Mouse (Mus musculus) brain, embryonic 14.5 days (tissue): ENCODE measurements at regions not wholly inside any gene's neighbourhood (a gene's known extent, or its start where the extent isn't known, plus 50 kb on each side); places are given as distances from the start of the nearest gene placed in this dataset.

Source experiments
- DNase-seq: peaks from one replicate; pipeline ENCODE4 v3.0.0-alpha.2; 2011; ENCODE audit warnings: low read depth
- CTCF ChIP-seq: fragments of 200-500 bp; IDR thresholded peaks from 2 replicates; pipeline ENCODE4 v1.5.1; 2012; ENCODE audit warnings: inconsistent platforms, mild to moderate bottlenecking, moderate library complexity, borderline replicate concordance; ENCODE audit not compliant: insufficient read depth, insufficient read length; ENCODE audit errors: extremely low read depth
- POLR2A ChIP-seq: fragments of 200-500 bp; IDR thresholded peaks from 2 replicates; pipeline ENCODE4 v1.6.1; 2012; ENCODE audit warnings: mild to moderate bottlenecking, inconsistent platforms, borderline replicate concordance; ENCODE audit not compliant: poor library complexity, insufficient read depth, insufficient read length, severe bottlenecking; ENCODE audit errors: extremely low read depth

DNA sequence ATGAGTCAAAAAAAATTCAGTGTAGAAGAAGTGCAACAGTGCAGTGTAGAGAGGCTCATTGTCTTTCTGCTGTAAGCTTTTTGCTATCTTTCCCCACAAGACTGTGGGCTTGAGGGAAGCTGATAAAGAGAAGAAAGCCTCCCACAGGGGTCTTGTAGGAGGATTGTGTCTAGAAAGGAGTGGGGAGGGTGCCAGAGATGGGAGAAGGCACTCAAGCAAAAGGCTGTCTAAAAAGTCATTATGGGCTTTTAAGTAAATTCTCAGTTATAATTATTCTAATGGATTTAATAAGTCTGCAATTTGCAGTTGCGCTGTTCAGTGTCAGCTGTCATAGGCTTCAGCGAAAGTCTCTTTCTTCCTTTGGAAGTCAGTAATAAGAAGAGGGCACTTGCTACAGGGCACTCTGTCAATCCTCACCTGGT lies 917.0 kb upstream of the Lrrc6 start:
- DNase-seq: peak; percentile 74
- TF ChIP-seq POLR2A: no peak
- TF ChIP-seq CTCF: no peak

DNA sequence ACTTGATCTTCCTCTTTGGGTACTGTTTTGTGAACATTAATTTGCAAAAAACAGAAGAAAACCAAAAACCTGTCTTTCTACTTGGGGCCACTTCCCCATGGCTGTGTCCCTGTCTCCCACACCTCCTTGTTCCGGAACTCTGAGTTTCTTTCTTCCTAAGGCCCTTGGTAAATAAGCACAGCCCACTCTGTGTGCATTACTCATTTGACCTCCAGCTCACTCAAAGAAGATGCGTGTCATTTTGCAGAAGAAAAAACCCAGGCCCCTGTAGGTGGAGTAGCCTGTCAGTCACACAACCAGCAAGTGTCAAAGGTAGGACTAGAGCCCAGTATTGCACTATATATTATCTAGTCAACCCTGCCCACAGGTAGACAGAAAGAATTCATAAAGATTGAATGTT lies 915.1 kb upstream of the Lrrc6 start:
- TF ChIP-seq POLR2A: no peak
- DNase-seq: no peak

DNA sequence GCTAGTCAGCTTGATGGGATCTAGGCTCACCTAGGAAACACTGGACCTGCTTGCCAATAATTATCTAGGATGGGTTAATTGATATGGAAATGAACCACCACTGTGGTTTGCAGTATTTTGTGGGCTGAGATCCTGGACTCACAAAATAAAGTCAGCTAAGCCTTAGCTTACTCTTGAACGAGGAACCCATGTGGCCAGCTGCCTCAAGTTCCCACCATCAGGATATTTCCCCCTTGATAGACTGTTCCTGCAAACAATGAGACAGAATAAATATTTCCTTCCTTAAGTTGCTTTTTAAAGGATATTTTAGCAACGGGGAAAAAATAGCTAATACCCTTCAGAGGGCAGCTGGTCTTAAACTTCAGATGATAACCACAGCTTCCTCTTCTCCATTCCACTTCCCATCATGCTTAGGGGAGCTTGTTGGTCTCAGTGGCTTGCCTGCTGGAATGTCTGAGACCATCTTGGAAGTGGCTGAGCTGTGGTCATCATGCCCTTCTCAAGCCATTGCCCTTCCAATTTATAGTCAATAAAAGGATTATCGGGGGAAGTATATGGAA lies 913.7 kb upstream of the Lrrc6 start:
- no peak for DNase-seq
- TF ChIP-seq CTCF (no peak), POLR2A (no peak)

DNA sequence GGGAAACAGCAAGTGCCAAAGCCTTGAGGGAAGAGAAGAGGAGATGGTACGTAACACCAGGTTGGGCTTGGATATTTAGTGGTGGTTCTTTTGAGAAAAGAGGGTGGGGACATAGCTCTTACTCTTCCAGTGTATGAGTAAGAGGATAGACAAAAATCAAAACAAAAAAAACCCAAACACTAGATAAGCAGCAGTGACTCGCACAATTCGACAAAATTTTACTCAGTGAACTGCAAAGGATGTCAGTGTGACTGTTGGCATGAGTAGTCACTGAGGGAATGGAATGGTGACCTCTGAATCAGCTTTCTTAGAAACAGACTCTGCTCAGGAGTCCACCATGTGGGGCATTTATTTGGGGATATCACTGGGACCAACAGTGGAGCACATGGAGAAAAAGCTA lies 912.9 kb upstream of the Lrrc6 start:
- no peak for DNase-seq
- no peak for TF ChIP-seq POLR2A
- no peak for TF ChIP-seq CTCF

DNA sequence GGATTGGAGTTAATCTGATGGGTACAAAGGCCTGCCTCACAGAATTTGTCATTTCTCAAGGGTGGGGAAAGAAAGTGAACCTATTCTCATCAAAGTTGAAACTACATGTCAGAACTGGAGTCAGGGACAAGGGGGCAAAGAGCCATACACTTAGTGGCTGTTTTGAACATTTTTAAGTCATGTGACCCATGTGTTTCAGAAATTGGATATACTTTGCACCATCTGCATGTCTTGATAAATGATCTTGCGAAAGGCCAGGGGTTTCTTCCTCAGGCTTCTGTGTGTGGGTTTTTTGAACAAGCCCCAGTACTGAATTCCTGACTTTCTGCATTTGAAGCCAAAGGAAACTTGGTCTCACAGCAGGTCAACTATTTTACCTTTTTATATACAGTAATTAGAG lies 911.7 kb upstream of the Lrrc6 start:
- no peak for TF ChIP-seq CTCF
- TF ChIP-seq POLR2A: no peak
- no peak for DNase-seq

DNA sequence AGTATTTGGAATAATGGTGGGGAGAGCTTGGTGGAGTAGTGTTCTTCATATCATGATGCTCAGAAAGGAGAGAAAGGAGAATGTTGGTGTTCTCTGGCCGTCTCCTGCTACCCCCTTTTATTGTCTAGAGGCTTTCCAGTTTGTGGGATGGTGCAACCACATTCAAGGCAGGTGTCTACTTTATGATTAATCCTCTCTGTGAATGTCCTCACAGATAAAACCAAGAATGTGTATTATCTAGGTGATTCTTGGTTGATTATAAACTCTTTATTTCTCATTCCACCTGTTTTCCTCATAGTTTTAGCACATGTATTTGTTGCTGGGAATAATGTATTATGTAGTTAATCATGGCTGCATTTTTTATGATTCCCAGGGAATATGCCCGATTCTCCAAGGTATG lies 910.9 kb upstream of the Lrrc6 start:
- DNase-seq: no peak
- TF ChIP-seq POLR2A: no peak
- TF ChIP-seq CTCF: no peak

DNA sequence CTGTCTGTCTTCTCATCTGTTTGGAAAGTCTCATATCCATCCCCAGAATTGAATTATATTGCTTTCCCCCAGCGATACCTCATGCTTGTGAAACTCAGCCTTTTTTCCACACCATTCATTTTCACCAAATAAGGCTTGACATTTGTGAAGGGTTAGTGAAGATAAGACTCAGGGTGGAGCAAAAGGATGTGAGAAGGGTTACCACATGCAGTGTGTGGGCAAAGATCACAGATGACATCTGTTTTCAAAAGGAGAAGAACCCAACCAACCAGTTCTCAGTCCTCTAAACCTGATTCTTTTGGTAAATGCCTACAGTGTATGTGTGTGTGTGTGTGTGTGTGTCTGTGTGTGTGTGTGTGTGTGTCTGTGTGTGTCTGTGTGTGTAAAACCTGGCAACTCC lies 909.3 kb upstream of the Lrrc6 start:
- DNase-seq: no peak
- TF ChIP-seq POLR2A (no peak), CTCF (no peak)

DNA sequence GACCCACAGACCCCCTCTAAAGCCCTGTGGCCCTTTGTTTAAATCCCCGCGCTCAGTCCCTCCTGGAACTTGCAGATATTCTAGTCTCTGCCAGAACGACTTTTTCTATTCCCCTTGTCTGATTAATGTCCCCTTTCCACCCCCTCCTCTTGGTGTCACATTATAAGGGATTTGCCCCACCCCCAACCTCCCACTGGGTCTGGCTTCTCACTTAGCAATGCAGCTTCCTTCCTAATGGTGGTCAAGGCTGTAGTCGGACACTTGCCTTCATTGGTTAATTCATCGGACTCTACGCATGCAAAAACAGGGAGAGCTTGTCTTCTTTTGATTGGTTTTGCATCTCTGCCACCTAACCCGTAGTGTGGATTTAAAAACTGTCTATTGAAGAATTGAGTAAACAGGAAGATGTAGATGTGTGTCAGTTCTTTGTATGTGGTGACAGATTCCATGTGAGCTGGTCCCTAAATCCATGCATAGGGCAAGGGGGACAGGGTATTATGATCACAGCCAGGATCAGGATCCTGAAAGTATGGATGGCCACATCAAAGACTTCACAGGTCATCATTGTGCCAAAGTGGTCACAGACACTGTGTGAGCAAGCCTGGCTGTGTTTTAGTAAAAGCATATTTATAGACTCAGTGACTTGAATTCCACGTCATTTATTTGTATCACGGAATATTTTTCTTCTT lies 908.3 kb upstream of the Lrrc6 start:
- no peak for TF ChIP-seq CTCF

DNA sequence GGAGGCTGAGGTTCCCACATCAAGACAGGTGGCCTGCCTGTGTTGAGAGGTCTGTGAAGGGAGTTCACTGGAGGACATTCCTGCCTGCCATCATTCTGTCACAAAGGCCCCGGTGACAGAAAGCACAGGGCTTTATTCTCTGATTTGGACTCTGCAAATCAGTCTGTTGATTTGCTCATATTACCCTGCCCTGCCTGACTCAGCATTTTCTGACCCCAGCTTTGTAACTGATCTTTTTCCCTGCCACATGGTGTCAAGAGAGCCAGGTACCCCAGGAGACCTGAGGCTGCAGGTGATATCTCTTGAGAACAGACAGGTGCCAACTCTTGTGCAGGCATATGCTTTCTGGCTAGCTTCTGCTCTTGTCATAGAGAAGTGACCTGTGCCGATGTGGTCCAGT lies 906.5 kb upstream of the Lrrc6 start:
- DNase-seq: no peak
- no peak for TF ChIP-seq POLR2A
- TF ChIP-seq CTCF: no peak

More for the DNA sequence above, 908.3 kb upstream of the Lrrc6 start:
- DNase-seq: no peak

DNA sequence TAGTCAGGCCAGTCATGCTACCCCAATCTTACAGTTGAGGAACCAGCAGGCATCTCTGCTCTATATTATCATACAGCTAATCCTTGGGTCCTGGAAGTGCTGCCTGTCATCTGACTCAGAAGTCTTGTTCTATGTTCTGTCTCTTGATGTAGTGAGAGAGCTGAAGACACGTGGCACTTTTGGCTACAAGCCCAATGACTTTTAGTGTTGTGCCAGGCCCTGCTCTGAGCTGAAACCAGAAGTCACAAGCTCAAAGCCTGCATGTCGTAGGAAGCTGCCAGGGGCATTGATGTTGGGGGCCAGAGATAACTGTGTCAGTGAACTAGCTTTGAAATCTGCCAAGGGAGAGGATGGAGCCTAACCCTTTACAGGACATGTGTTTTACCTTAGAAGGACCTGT lies 904.8 kb upstream of the Lrrc6 start:
- TF ChIP-seq CTCF (no peak), POLR2A (no peak)
- peak; percentile 33 for DNase-seq

DNA sequence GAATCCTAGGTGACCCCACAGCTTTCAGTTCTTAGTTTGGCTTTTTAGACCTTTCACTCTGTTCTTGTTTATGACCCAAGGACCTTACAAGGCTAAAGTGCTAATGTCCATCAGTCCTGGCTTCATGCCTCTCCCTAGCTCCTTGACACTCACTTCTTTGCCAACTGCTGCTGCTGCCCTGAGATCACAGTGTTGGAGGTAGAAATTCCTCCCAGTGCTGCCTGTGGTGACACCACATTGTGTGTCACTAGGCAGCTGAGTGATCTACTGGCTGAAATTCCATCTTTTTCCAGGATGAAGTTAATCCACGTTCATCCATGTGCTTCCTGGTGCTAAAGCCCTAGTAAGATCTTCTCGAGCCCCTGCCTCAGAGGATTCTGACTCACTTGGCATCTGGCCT lies 904.3 kb upstream of the Lrrc6 start:
- no peak for DNase-seq
- TF ChIP-seq POLR2A (no peak), CTCF (no peak)

DNA sequence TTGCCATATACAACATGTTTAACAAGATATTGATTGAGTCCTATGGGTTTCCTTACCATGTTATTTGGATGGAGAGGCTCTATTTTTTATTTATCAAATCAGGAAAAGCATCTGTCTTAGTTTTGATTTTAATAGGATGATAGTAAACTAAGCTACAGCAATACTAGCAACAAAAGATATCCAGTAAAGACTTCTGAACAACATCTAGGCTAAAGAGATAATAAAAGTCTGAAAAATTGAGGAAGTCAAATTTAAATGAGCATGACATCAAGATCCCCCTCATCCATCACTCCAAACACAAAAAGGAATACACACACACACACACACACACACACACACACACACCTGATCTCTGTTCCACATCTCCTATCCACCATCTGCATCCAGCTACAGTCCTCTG lies 901.6 kb upstream of the Lrrc6 start:
- DNase-seq: no peak
- TF ChIP-seq POLR2A: no peak

DNA sequence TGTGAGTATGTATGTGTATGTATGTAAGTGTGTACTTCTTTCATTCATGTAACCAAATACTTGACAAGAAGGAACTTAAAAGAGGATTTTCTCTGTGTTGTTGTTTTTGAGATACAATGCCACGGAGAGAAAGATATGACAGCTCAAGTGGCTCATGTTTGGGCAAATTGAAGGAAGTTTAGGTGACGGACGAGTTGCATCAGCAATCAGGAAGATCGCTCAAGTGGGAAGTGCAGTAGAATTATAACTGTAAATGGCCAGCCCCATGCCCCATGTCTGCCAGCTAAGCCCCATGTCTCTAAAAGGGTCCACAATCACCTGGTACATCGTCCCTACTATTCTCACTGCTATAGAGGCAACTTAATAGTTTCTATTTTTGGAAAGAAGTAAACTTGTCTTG lies 896.6 kb upstream of the Lrrc6 start:
- DNase-seq: no peak
- no peak for TF ChIP-seq POLR2A
- TF ChIP-seq CTCF: no peak

DNA sequence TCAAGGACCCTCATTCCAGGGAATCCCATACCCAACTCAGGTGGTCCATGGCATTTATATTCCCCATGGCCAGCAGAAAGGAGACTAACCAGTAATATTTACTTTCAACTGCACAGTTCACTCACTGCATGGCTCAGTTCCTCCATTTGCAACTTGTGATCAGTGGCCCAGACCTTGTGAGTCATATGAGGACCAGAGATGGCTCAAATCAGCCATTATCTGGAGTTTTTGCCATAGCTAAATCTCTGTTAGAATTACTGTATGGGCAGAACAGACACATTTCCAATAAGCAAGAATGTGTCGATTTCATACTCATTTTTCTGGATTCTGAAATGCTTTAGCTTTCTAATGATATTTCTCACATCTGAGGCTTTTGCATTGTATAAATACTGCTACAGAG lies 894.4 kb upstream of the Lrrc6 start:
- DNase-seq: no peak
- no peak for TF ChIP-seq POLR2A
- no peak for TF ChIP-seq CTCF
